Mouse (Mus musculus) G1E (cell line): Measurements from ENCODE around the gene Bbs4. TPM values are rescaled to one million over a fixed set of nuclear protein-coding genes. Genes with fewer than 3 reads are reported as not detected.

Experiments used
- ATAC-seq: 2 replicates; pipeline ENCODE4 v1.8.0; 2016; ENCODE audit warnings: mild to moderate bottlenecking; ENCODE audit not compliant: insufficient number of reproducible peaks, poor library complexity, low FRiP score, severe bottlenecking; ENCODE audit errors: extremely low read depth
- DNase-seq: peaks from one replicate; pipeline ENCODE4 v3.0.0; 2012; ENCODE audit warnings: low spot score
- H3K27me3 ChIP-seq: 2 replicates; pipeline ENCODE4 v1.6.1; 2012; ENCODE audit warnings: mild to moderate bottlenecking, low read length, inconsistent platforms; ENCODE audit not compliant: insufficient read depth
- H3K36me3 ChIP-seq: replicated peaks from 2 replicates; pipeline ENCODE3; 2012; ENCODE audit warnings: mild to moderate bottlenecking, inconsistent platforms
- H3K4me1 ChIP-seq: 2 replicates; pipeline ENCODE4 v1.6.1; 2012; ENCODE audit warnings: low read depth, low read length, inconsistent platforms, mixed read lengths; ENCODE audit not compliant: insufficient read depth
- H3K4me3 ChIP-seq: 2 replicates; pipeline ENCODE4 v1.5.1; 2012; ENCODE audit warnings: low read depth, mild to moderate bottlenecking, inconsistent platforms, low read length, moderate library complexity, mixed read lengths
- H3K9me3 ChIP-seq: replicated peaks from 2 replicates; pipeline ENCODE4 v1.6.1; 2012; ENCODE audit warnings: inconsistent platforms
- CTCF ChIP-seq: IDR thresholded peaks from 2 replicates; pipeline ENCODE4 v1.5.1; 2012; ENCODE audit warnings: low read depth, low read length, inconsistent platforms, mixed read lengths
- GATA1 ChIP-seq: IDR thresholded peaks from 2 replicates; pipeline ENCODE4 v1.6.1; 2012; ENCODE audit warnings: borderline replicate concordance, low read length, inconsistent platforms, mixed read lengths
- GATA2 ChIP-seq: IDR thresholded peaks from 2 replicates; pipeline ENCODE4 v1.6.1; 2012; ENCODE audit warnings: low read depth, low read length, inconsistent platforms, borderline replicate concordance
- POLR2AphosphoS5 ChIP-seq: IDR thresholded peaks from 2 replicates; pipeline ENCODE4 v1.6.1; 2012; ENCODE audit warnings: low read depth, low read length, inconsistent platforms; ENCODE audit not compliant: insufficient replicate concordance
- TAL1 ChIP-seq: conservative IDR thresholded peaks from 2 replicates; pipeline ENCODE4 v1.6.1; 2012; ENCODE audit warnings: low read depth, low read length, inconsistent platforms, mixed read lengths
- polyA plus RNA-seq: library from polyadenylated mRNA; stranded (reverse); fragments of >175 nt; gene quantifications from 2 replicates; pipeline ENCODE4 v1.2.3, GENCODE M21; 2012
- total RNA-seq, 2 experiments: library from RNA; stranded (forward) in 1 of 2; stranded (reverse) in 1 of 2; fragments of 200-1000 nt in 1 of 2; fragments of >200 nt in 1 of 2; fragmentation: Nextera tagmentation in 1 of 2; gene quantifications; 2 replicates each; pipeline ENCODE4 v1.2.3; 2014 to 2017

Gene Bbs4
- total and polyA plus RNA-seq, 3 experiments, result 0.50 to 12.1 (median 11.8) TPM

GRCm38 (mm10) chr9:59352586-59353252, 589 bp downstream of the Bbs4 start:
- Histone ChIP-seq H3K4me3 (peak overlapping the region; percentile 76), H3K9me3 (no peaks in the 10 kb centered on the region), H3K27me3 (no peaks in the 10 kb centered on the region), H3K36me3 (no peaks in the 10 kb centered on the region), H3K4me1 (peaks cover 26% of the 10 kb centered on the region)
- TF ChIP-seq GATA2 (no peak), GATA1 (no peak), POLR2AphosphoS5 (no peak), TAL1 (no peak), CTCF (no peak)
- no peak for DNase-seq
- ATAC-seq, result no peak

- Histone ChIP-seq H3K9me3 (no peaks in the 10 kb centered on the region), H3K27me3 (no peaks in the 10 kb centered on the region), H3K4me1 (peaks cover 4% of the 10 kb centered on the region; the same call in 1 of the 2 replicates), H3K36me3 (peaks cover 2% of the 10 kb centered on the region), H3K4me3 (no peak overlapping the region)
- TF ChIP-seq CTCF (no peak), TAL1 (no peak)
- ATAC-seq, result no peak
- no peak for DNase-seq
Observed at GRCm38 (mm10) chr9:59346176-59346575, 7.1 kb downstream of the Bbs4 start.

GRCm38 (mm10) chr9:59340002-59340401, 13.3 kb downstream of the Bbs4 start:
- TF ChIP-seq CTCF (0 out of 2 replicates have a peak, but pooled peaks have one; percentile 6), TAL1 (no peak)
- H3K9me3 ChIP-seq, result no peaks in the 10 kb centered on the region
- H3K4me1 ChIP-seq, result no peaks in the 10 kb centered on the region
- H3K36me3 ChIP-seq, result peaks cover 16% of the 10 kb centered on the region
- no peak overlapping the region for H3K4me3 ChIP-seq
- DNase-seq, result peak; percentile 9
- no peaks in the 10 kb centered on the region for H3K27me3 ChIP-seq
- ATAC-seq, result no peak

GRCm38 (mm10) chr9:59339107-59339506, 14.2 kb downstream of the Bbs4 start:
- peaks cover 18% of the 10 kb centered on the region for H3K36me3 ChIP-seq
- ATAC-seq (no peak), DNase-seq (no peak)
- no peaks in the 10 kb centered on the region for H3K9me3 ChIP-seq
- TF ChIP-seq TAL1, result no peak
- TF ChIP-seq GATA1, result no peak
- no peak for TF ChIP-seq POLR2AphosphoS5
- H3K4me1 ChIP-seq, result no peaks in the 10 kb centered on the region
- H3K27me3 ChIP-seq, result no peaks in the 10 kb centered on the region
- no peak overlapping the region for H3K4me3 ChIP-seq

- Histone ChIP-seq H3K36me3 (peaks cover 20% of the 10 kb centered on the region), H3K27me3 (no peaks in the 10 kb centered on the region), H3K4me1 (no peaks in the 10 kb centered on the region), H3K9me3 (no peaks in the 10 kb centered on the region), H3K4me3 (no peak overlapping the region)
- TF ChIP-seq CTCF, result no peak
- no peak for TF ChIP-seq GATA2
- no peak for TF ChIP-seq GATA1
- no peak for TF ChIP-seq POLR2AphosphoS5
- TF ChIP-seq TAL1, result no peak
- DNase-seq (no peak), ATAC-seq (no peak)
Observed at GRCm38 (mm10) chr9:59338411-59338810, 14.9 kb downstream of the Bbs4 start.

GRCm38 (mm10) chr9:59337889-59338288, 15.4 kb downstream of the Bbs4 start:
- H3K36me3 ChIP-seq, result peaks cover 25% of the 10 kb centered on the region
- no peaks in the 10 kb centered on the region for H3K27me3 ChIP-seq
- DNase-seq, result no peak
- H3K4me3 ChIP-seq, result no peak overlapping the region
- no peaks in the 10 kb centered on the region for H3K9me3 ChIP-seq
- TF ChIP-seq CTCF, result no peak
- TF ChIP-seq GATA2, result no peak
- TF ChIP-seq TAL1, result no peak
- no peak for TF ChIP-seq GATA1
- no peak for TF ChIP-seq POLR2AphosphoS5
- no peak for ATAC-seq
- no peaks in the 10 kb centered on the region for H3K4me1 ChIP-seq

- TF ChIP-seq POLR2AphosphoS5 (no peak), TAL1 (no peak), GATA1 (no peak), CTCF (no peak), GATA2 (no peak)
- no peaks in the 10 kb centered on the region for H3K9me3 ChIP-seq
Observed at GRCm38 (mm10) chr9:59336539-59336938, 16.8 kb downstream of the Bbs4 start.

More at GRCm38 (mm10) chr9:59336539-59336938, 16.8 kb downstream of the Bbs4 start:
- Histone ChIP-seq H3K4me1 (no peaks in the 10 kb centered on the region), H3K27me3 (no peaks in the 10 kb centered on the region), H3K36me3 (peaks cover 35% of the 10 kb centered on the region), H3K4me3 (no peak overlapping the region)
- DNase-seq, result no peak
- ATAC-seq, result no peak
